Mouse (Mus musculus): ENCODE data around the gene Slc25a12. TPM values are rescaled to one million over a fixed set of nuclear protein-coding genes. Genes with fewer than 3 reads are reported as not detected.

The Slc25a12 gene
- polyA plus RNA-seq, 1 experiment = 52.2 TPM

- H3K4me3 ChIP-seq (ENCODE audit: control insufficient read depth, insufficient read depth, low read length) = no peak overlapping the region
- TF ChIP-seq POLR2A (IDR thresholded peaks at IDR 0.05; ENCODE audit: control insufficient read depth, extremely low read depth, insufficient read depth, low read length, poor library complexity) = no peak
- no peak for TF ChIP-seq CTCF (IDR thresholded peaks at IDR 0.05; ENCODE audit: borderline replicate concordance, control insufficient read depth, extremely low read depth, insufficient read depth, low read length, poor library complexity)
- no peaks in the 10 kb centered on the region for H3K27me3 ChIP-seq (ENCODE audit: control insufficient read depth, insufficient read depth, low read length)
- H3K36me3 ChIP-seq (ENCODE audit: control insufficient read depth, insufficient read depth, low read length) = no peaks in the 10 kb centered on the region
- WGBS = 97% methylated on average over 3 of the region's 3 CpGs
- DNase-seq = no peak
- H3K4me1 ChIP-seq (replicated peaks; ENCODE audit: control insufficient read depth, insufficient read depth, low read length) = peaks cover 24% of the 10 kb centered on the region
- no peak overlapping the region for H3K27ac ChIP-seq (ENCODE audit: control insufficient read depth, insufficient read depth, low read length)
Measured at GRCm38 (mm10) chr2:71351727-71351987, 15.9 kb downstream of the Slc25a12 start.

DNA sequence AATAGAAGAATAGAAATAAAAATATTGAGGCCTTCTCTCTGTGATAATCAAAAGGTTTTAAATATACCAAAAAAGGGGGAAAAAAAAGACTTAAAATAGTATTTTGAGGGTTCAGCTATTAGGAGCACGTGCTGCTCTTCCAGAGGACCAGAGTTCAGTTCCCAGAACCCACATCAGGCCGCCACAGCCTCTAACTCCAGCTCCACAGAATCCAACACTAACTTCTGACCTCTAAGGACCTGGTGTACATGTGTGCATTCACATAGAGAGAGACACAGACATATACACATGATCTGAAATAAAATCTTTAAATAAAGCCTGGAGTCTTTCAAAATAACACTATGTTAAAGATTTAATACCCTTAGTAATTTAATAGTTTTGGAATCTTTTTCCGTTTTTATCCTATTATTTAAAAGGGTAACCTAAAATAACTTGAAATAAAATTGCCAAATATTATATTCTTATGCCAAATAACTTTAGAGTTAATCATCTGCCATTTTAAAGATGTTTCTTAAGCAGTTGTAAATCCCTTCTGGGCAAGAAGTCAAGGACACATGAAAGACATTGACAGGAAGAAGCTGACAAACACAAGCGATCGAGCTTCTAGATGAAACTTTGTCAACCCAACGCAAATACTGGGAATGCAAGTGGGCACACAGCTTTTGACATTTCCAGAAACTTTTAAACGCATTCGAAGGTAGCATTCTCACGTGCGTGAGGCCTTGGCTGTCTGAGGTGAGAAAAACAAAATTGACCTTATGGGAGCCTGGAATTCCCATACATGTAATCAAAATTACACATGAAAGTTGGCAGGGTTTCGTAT lies 16.4 kb downstream of the Slc25a12 start:
- Histone ChIP-seq H3K27ac (ENCODE audit: control insufficient read depth, insufficient read depth, low read length) (no peak overlapping the region), H3K4me3 (ENCODE audit: control insufficient read depth, insufficient read depth, low read length) (no peak overlapping the region), H3K4me1 (replicated peaks; ENCODE audit: control insufficient read depth, insufficient read depth, low read length) (peaks cover 21% of the 10 kb centered on the region), H3K27me3 (ENCODE audit: control insufficient read depth, insufficient read depth, low read length) (no peaks in the 10 kb centered on the region), H3K36me3 (ENCODE audit: control insufficient read depth, insufficient read depth, low read length) (no peaks in the 10 kb centered on the region)
- WGBS = 93% methylated on average over 11 of the region's 11 CpGs
- DNase-seq = no peak
- TF ChIP-seq POLR2A (IDR thresholded peaks at IDR 0.05; ENCODE audit: control insufficient read depth, extremely low read depth, insufficient read depth, low read length, poor library complexity) (no peak), CTCF (IDR thresholded peaks at IDR 0.05; ENCODE audit: borderline replicate concordance, control insufficient read depth, extremely low read depth, insufficient read depth, low read length, poor library complexity) (no peak)

DNA sequence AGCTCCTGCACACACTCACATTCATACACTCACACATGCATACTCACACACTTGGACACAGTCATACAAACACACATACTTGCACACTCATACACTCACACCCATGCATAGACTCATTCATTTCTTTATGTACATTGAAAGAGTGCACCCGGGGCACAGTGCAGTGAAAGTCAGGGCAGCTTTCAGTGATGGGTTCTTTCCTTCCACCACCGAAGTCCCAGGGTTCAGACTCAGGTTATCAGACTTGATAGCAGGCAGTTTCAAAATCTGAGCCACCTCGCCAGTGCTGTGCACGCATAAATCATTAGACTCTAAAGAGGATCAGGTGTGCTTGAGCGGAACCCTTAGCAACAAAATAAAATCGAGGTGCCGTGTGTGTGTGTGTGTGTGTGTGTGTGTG lies 17.4 kb downstream of the Slc25a12 start:
- Histone ChIP-seq H3K36me3 (ENCODE audit: control insufficient read depth, insufficient read depth, low read length) (no peaks in the 10 kb centered on the region), H3K27ac (ENCODE audit: control insufficient read depth, insufficient read depth, low read length) (no peak overlapping the region), H3K4me1 (replicated peaks; ENCODE audit: control insufficient read depth, insufficient read depth, low read length) (peaks cover 18% of the 10 kb centered on the region), H3K27me3 (ENCODE audit: control insufficient read depth, insufficient read depth, low read length) (no peaks in the 10 kb centered on the region), H3K4me3 (ENCODE audit: control insufficient read depth, insufficient read depth, low read length) (no peak overlapping the region)
- no peak for TF ChIP-seq POLR2A (IDR thresholded peaks at IDR 0.05; ENCODE audit: control insufficient read depth, extremely low read depth, insufficient read depth, low read length, poor library complexity)
- no peak for TF ChIP-seq CTCF (IDR thresholded peaks at IDR 0.05; ENCODE audit: borderline replicate concordance, control insufficient read depth, extremely low read depth, insufficient read depth, low read length, poor library complexity)
- no peak for DNase-seq
- 90% methylated on average over 7 of the region's 7 CpGs for WGBS

DNA sequence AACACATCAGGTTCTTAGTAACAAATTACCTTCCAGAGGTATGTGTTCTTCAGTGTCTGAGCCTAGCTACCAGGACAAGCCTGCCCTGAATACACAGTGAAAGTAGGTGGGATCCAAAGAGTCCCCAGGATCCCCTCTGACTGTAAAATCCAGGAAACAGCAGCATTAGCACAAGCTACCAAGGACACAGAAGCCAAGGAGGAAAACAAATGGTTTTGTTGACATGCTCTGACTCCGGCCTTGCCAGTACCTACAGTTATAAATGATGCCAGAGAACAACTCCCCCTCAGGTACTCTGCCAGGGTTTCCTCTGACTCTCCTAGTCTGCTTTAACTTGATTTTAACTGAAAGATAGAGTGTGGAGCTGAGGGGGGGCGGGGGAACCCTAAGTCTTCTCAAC lies 18.0 kb downstream of the Slc25a12 start:
- no peak overlapping the region for H3K4me3 ChIP-seq (ENCODE audit: control insufficient read depth, insufficient read depth, low read length)

DNA sequence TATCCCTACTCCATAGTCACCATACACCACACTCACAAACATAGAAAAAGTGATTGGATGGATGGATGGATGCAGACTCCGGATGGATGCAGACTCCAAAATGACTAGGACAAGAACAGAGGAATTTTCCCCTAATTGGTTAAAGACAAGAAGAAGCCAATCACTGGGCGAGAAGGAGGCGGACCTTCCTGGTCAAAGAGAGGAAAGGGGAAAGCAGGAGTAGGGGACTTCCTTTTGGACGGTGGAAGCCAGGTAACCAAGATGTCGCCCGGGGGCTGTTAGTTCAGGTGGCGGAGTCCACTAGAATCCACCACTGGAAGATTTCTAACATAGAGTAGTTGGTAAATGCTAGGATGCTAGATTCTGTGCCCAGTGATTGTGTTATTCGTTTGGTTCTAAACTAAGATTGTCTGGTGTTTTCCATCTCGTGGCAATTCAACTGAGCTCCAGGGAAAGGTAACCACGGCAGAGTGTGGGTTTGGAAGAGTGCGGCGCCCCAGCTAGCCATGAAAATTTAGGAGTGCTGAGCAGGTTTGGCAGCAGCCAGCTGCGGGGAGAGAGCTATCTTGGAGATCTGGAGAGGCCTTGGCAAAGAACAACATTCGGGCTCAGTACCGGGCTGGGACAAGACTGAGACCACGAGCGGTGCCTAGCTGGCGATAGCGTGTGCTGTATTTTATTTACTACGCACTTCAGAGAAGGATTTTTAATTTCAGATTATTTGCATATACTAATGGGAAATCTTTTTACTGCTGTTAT lies 19.6 kb downstream of the Slc25a12 start:
- TF ChIP-seq CTCF (IDR thresholded peaks at IDR 0.05; ENCODE audit: borderline replicate concordance, control insufficient read depth, extremely low read depth, insufficient read depth, low read length, poor library complexity) (no peak), POLR2A (IDR thresholded peaks at IDR 0.05; ENCODE audit: control insufficient read depth, extremely low read depth, insufficient read depth, low read length, poor library complexity) (no peak)
- 0 out of 2 replicates have a peak, but pooled peaks cover 4% of the 10 kb centered on the region for H3K4me1 ChIP-seq (replicated peaks; ENCODE audit: control insufficient read depth, insufficient read depth, low read length)
- no peaks in the 10 kb centered on the region for H3K27me3 ChIP-seq (ENCODE audit: control insufficient read depth, insufficient read depth, low read length)
- H3K36me3 ChIP-seq (ENCODE audit: control insufficient read depth, insufficient read depth, low read length) = 0 out of 2 replicates have a peak, but pooled peaks cover 4% of the 10 kb centered on the region
- H3K27ac ChIP-seq (ENCODE audit: control insufficient read depth, insufficient read depth, low read length) = no peak overlapping the region
- no peak overlapping the region for H3K4me3 ChIP-seq (ENCODE audit: control insufficient read depth, insufficient read depth, low read length)
- DNase-seq = no peak
- WGBS = 97% methylated on average over 20 of the region's 20 CpGs

More for the DNA sequence above, 18.0 kb downstream of the Slc25a12 start:
- no peak overlapping the region for H3K27ac ChIP-seq (ENCODE audit: control insufficient read depth, insufficient read depth, low read length)
- no peaks in the 10 kb centered on the region for H3K27me3 ChIP-seq (ENCODE audit: control insufficient read depth, insufficient read depth, low read length)
- WGBS = 88% methylated on average over 2 of the region's 2 CpGs
- DNase-seq = no peak
- no peaks in the 10 kb centered on the region for H3K36me3 ChIP-seq (ENCODE audit: control insufficient read depth, insufficient read depth, low read length)
- H3K4me1 ChIP-seq (replicated peaks; ENCODE audit: control insufficient read depth, insufficient read depth, low read length) = peaks cover 16% of the 10 kb centered on the region
- no peak for TF ChIP-seq CTCF (IDR thresholded peaks at IDR 0.05; ENCODE audit: borderline replicate concordance, control insufficient read depth, extremely low read depth, insufficient read depth, low read length, poor library complexity)
- TF ChIP-seq POLR2A (IDR thresholded peaks at IDR 0.05; ENCODE audit: control insufficient read depth, extremely low read depth, insufficient read depth, low read length, poor library complexity) = no peak

DNA sequence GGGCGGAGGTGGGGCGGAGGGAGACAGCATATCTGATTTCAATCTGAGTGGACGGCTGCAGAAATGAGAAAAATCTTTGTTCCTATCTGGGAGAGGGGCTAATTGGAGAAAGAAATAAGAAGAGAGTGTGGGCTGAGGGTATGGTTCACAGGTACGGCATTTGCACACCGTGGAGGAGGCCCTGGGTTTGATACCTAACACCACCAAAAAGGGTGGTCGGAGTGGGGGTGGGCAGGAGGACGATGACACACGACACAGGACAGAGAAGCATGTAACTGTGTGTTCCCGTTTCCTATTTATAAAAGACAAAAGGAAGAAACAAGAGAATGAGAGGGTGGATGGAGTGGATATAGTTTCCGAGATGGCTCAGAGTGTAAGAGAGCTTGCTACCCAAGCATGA lies 20.4 kb downstream of the Slc25a12 start:
- no peak for DNase-seq
- Histone ChIP-seq H3K4me1 (replicated peaks; ENCODE audit: control insufficient read depth, insufficient read depth, low read length) (0 out of 2 replicates have a peak, but pooled peaks cover 4% of the 10 kb centered on the region), H3K4me3 (ENCODE audit: control insufficient read depth, insufficient read depth, low read length) (no peak overlapping the region), H3K27ac (ENCODE audit: control insufficient read depth, insufficient read depth, low read length) (no peak overlapping the region), H3K36me3 (ENCODE audit: control insufficient read depth, insufficient read depth, low read length) (0 out of 2 replicates have a peak, but pooled peaks cover 4% of the 10 kb centered on the region), H3K27me3 (ENCODE audit: control insufficient read depth, insufficient read depth, low read length) (no peaks in the 10 kb centered on the region)
- no peak for TF ChIP-seq CTCF (IDR thresholded peaks at IDR 0.05; ENCODE audit: borderline replicate concordance, control insufficient read depth, extremely low read depth, insufficient read depth, low read length, poor library complexity)
- TF ChIP-seq POLR2A (IDR thresholded peaks at IDR 0.05; ENCODE audit: control insufficient read depth, extremely low read depth, insufficient read depth, low read length, poor library complexity) = no peak
- WGBS = 93% methylated on average over 10 of the region's 10 CpGs

All from thymus, adult 2 months (tissue).